16 mouse cellular contexts compared by ENCODE assay signal in the genomic region with DNA sequence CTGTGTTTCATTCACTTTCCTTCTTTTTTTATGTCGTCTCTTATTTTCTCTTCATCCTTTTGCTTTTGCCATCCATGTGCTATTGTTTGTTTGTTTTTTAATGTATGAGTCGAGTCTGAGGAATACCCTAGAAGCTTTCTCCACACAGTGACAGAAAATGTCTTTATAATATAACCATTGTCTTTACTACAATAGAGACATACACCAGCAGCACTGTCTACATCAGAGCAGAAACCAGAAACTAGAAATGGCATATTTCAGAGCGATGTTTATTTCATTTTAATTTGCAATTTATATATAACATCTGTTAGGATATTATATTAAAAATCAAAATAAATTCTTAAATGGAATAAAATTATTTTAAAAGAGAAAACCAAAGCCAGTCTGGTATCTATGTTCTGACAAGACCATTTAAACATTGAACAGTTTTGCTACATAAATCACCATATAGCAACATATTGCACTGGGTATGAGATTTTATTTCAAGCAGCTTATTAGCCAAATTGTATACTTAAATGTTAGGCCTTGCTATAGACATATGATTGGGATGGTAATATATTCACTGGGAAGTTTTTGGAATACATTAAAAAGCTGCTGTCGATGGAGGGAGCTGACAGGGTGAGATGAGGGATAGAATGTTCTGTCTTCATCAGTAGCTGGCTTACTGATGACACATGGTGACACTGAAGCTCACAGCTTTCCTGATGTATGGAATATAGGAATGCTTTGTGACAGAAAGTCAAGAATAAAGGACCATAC.
"Had no signal": no experiment of that assay in that cellular context is flagged by ENCODE, and none has a peak within 500 bp of the region (broad histone marks: within the 10 kb centered on the region; RNA-seq: fewer than 3 reads in every experiment).

No protein-coding gene starts in this region.

- H3K4me2 ChIP-seq: lung, embryonic 15.5 days; midbrain, embryonic 11.5 days; midbrain, embryonic 13.5 days; neural tube, embryonic 12.5 days had no signal

- H3K36me3 ChIP-seq: lung, embryonic 15.5 days; midbrain, embryonic 13.5 days; neural tube, embryonic 12.5 days had no signal

- ATAC-seq: liver, postnatal 0 days; lung, postnatal 0 days; midbrain, embryonic 13.5 days had no signal

- H3K4me3 ChIP-seq: lung, embryonic 15.5 days; megakaryocyte, embryonic 14.5 days; midbrain, embryonic 13.5 days; neural tube, embryonic 12.5 days had no signal

- H3K27ac ChIP-seq: lung, embryonic 15.5 days; macrophage; midbrain, embryonic 13.5 days; neural tube, embryonic 12.5 days had no signal

- H3K4me1 ChIP-seq: lung, embryonic 15.5 days; megakaryocyte, embryonic 14.5 days; midbrain, embryonic 13.5 days; neural tube, embryonic 12.5 days had no signal

- H3K27me3 ChIP-seq: lung, embryonic 15.5 days; megakaryocyte, embryonic 14.5 days; midbrain, embryonic 13.5 days; neural tube, embryonic 12.5 days had no signal

- H3K9ac ChIP-seq: liver, postnatal 0 days; lung, embryonic 15.5 days; midbrain, embryonic 13.5 days; neural tube, embryonic 12.5 days had no signal

- DNase-seq: liver, postnatal 0 days; lung, adult 2 months; lung, postnatal 14 days; lung, postnatal 36 days; right cerebral cortex, postnatal 14 days; spleen, adult 18-20 months; thymus, adult 18-20 months; thymus, postnatal 14 days; thymus, postnatal 36 days had no signal

- H3K9me3 ChIP-seq: lung, embryonic 15.5 days; megakaryocyte, embryonic 14.5 days; midbrain, embryonic 13.5 days; neural tube, embryonic 12.5 days had no signal
